Mouse (Mus musculus) layer of hippocampus, adult 18-20 months (tissue): ENCODE data around the gene Ptpn3. TPM values are rescaled to one million over a fixed set of nuclear protein-coding genes. Genes with fewer than 3 reads are reported as not detected.
"Not testable (repeated sequence)": the region's sequence is repeated elsewhere in the genome, so short reads cannot be mapped to it uniquely, and the experiment has no call there.

Experiments used
- DNase-seq, 2 experiments: peaks; one replicate each; pipeline ENCODE4 v3.0.0; 2022; ENCODE audit warnings: low spot score in 2 of 2
- total RNA-seq, 2 experiments: library from RNA; stranded (reverse); gene quantifications; 2 replicates each; pipeline ENCODE4 v1.2.3; 2021

Gene Ptpn3
- total RNA-seq, 2 experiments from 2014 or later = 79.0 to 87.4 TPM

- DNase-seq = no peak
These were observed 71.3 kb downstream of the Ptpn3 start for GRCm38 (mm10) chr4:57230341-57230740.

GRCm38 (mm10) chr4:57228601-57229520, 72.8 kb downstream of the Ptpn3 start:
- DNase-seq = peak in 1 of 2 experiments; percentile 68

GRCm38 (mm10) chr4:57224776-57225175, 76.9 kb downstream of the Ptpn3 start:
- DNase-seq = no peak

- no peak for DNase-seq
These were observed 83.9 kb downstream of the Ptpn3 start for GRCm38 (mm10) chr4:57217746-57218145.

GRCm38 (mm10) chr4:57216535-57216934, 85.1 kb downstream of the Ptpn3 start:
- no peak for DNase-seq

- no peak for DNase-seq
These were observed 86.8 kb downstream of the Ptpn3 start for GRCm38 (mm10) chr4:57214852-57215251.

GRCm38 (mm10) chr4:57214114-57214513, 87.5 kb downstream of the Ptpn3 start:
- no peak for DNase-seq

GRCm38 (mm10) chr4:57211706-57212105, 89.9 kb downstream of the Ptpn3 start:
- DNase-seq = no peak

GRCm38 (mm10) chr4:57205908-57206307, 95.7 kb downstream of the Ptpn3 start:
- DNase-seq = peak; percentile 46 to 80

- DNase-seq = no peak
These were observed 96.9 kb downstream of the Ptpn3 start for GRCm38 (mm10) chr4:57204780-57205179.

- DNase-seq = no peak
These were observed 98.8 kb downstream of the Ptpn3 start for GRCm38 (mm10) chr4:57202660-57203361.

GRCm38 (mm10) chr4:57202132-57202531, 99.5 kb downstream of the Ptpn3 start:
- no peak for DNase-seq

GRCm38 (mm10) chr4:57200661-57201060, 101.0 kb downstream of the Ptpn3 start:
- DNase-seq = no peak

GRCm38 (mm10) chr4:57198666-57199393, 102.8 kb downstream of the Ptpn3 start:
- not testable (repeated sequence) for DNase-seq

- no peak for DNase-seq
These were observed 109.9 kb downstream of the Ptpn3 start for GRCm38 (mm10) chr4:57191543-57192283.

GRCm38 (mm10) chr4:57189881-57190280, 111.8 kb downstream of the Ptpn3 start:
- no peak for DNase-seq

- no peak for DNase-seq
These were observed 115.6 kb downstream of the Ptpn3 start for GRCm38 (mm10) chr4:57186035-57186434.

GRCm38 (mm10) chr4:57185462-57185861, 116.2 kb downstream of the Ptpn3 start:
- DNase-seq = no peak

GRCm38 (mm10) chr4:57183493-57183892, 118.1 kb downstream of the Ptpn3 start:
- DNase-seq = no peak

- peak in 1 of 2 experiments; percentile 26 for DNase-seq
These were observed 120.1 kb downstream of the Ptpn3 start for GRCm38 (mm10) chr4:57181538-57181937.

GRCm38 (mm10) chr4:57178881-57179280, 122.8 kb downstream of the Ptpn3 start:
- DNase-seq = no peak
